Comparison of ENCODE assay signal across 17 mouse cellular contexts in genomic region chr9:30430447-30430846, GRCm38 (mm10). TPM values are rescaled to one million over a fixed set of nuclear protein-coding genes. Genes with fewer than 3 reads are reported as not detected.
DNase-seq lines count a peak whose midpoint lies in the region; ATAC-seq and TF ChIP-seq lines count a peak whose summit lies in the region.
"Had no signal": no experiment of that assay in that cellular context is flagged by ENCODE, and none has a peak within 500 bp of the region (broad histone marks: within the 10 kb centered on the region; RNA-seq: fewer than 3 reads in every experiment).

No protein-coding gene starts in this region.

- ATAC-seq in embryonic facial prominence, embryonic 13.5 days (ENCODE audit: insufficient number of reproducible peaks, insufficient read depth, low FRiP score, low TSS enrichment, low read depth): no peak
- no peak for ATAC-seq in hindbrain, embryonic 13.5 days (ENCODE audit: low FRiP score)
- ATAC-seq in hindbrain, embryonic 11.5 days (ENCODE audit: low FRiP score): no peak
- no peak for ATAC-seq in liver, embryonic 12.5 days
- ATAC-seq in stomach, embryonic 16.5 days (ENCODE audit: insufficient read depth, low FRiP score): no peak
- no peak for ATAC-seq in stomach, postnatal 0 days (ENCODE audit: low FRiP score, low TSS enrichment)
- ATAC-seq: hindbrain, embryonic 16.5 days; Patski had no signal

- no peak for TF ChIP-seq EP300 in stomach, postnatal 0 days (optimal IDR thresholded peaks at IDR 0.05)

- peaks cover 39% of the 10 kb centered on the region for H3K36me3 ChIP-seq in embryonic facial prominence, embryonic 13.5 days
- peaks cover 42% of the 10 kb centered on the region for H3K36me3 ChIP-seq in embryonic facial prominence, embryonic 10.5 days (replicated peaks)
- peaks cover 37% of the 10 kb centered on the region for H3K36me3 ChIP-seq in hindbrain, embryonic 13.5 days
- H3K36me3 ChIP-seq in hindbrain, embryonic 11.5 days (ENCODE audit: control insufficient read depth, insufficient read depth, low read length): no peaks in the 10 kb centered on the region
- peaks cover 37% of the 10 kb centered on the region for H3K36me3 ChIP-seq in liver, embryonic 12.5 days
- 0 out of 2 replicates have a peak, but pooled peaks cover 6% of the 10 kb centered on the region for H3K36me3 ChIP-seq in stomach, embryonic 16.5 days (ENCODE audit: control insufficient read depth, insufficient read depth, low read length)
- H3K36me3 ChIP-seq in stomach, postnatal 0 days (ENCODE audit: control insufficient read depth, insufficient read depth, low read length): peaks cover 2% of the 10 kb centered on the region; the same call in 1 of the 2 replicates

- no peaks in the 10 kb centered on the region for H3K27me3 ChIP-seq in embryonic facial prominence, embryonic 13.5 days
- H3K27me3 ChIP-seq in embryonic facial prominence, embryonic 10.5 days (replicated peaks; ENCODE audit: low read depth, poor library complexity, severe bottlenecking): no peaks in the 10 kb centered on the region
- H3K27me3 ChIP-seq in hindbrain, embryonic 13.5 days: no peaks in the 10 kb centered on the region
- no peaks in the 10 kb centered on the region for H3K27me3 ChIP-seq in hindbrain, embryonic 11.5 days (ENCODE audit: control insufficient read depth, insufficient read depth, low read length)
- H3K27me3 ChIP-seq in liver, embryonic 12.5 days (replicated peaks): no peaks in the 10 kb centered on the region
- no peaks in the 10 kb centered on the region for H3K27me3 ChIP-seq in stomach, embryonic 16.5 days (ENCODE audit: control insufficient read depth, insufficient read depth, low read length)
- H3K27me3 ChIP-seq in stomach, postnatal 0 days (ENCODE audit: control insufficient read depth, insufficient read depth, low read length): no peaks in the 10 kb centered on the region
- H3K27me3 ChIP-seq: embryonic facial prominence, embryonic 15.5 days had no signal

- no peak for DNase-seq in embryonic facial prominence, embryonic 10.5 days (ENCODE audit: low spot score)
- DNase-seq in hindbrain, embryonic 11.5 days (ENCODE audit: low spot score): no peak
- DNase-seq in liver: no peak
- no peak for DNase-seq in stomach, postnatal 0 days (ENCODE audit: low spot score)
- DNase-seq: adrenal gland, postnatal 10 days; cerebellum, adult 9-11 months; gastrocnemius, postnatal 25 days; kidney, adult 8-10 months; lung, postnatal 36 days; retina, postnatal 1 day had no signal

- 45% methylated on average over 5 of the region's 5 CpGs for WGBS in embryonic facial prominence, embryonic 13.5 days
- WGBS in embryonic facial prominence, embryonic 10.5 days: 65% methylated on average over 5 of the region's 5 CpGs
- 91% methylated on average over 5 of the region's 5 CpGs for WGBS in hindbrain, embryonic 13.5 days
- 79% methylated on average over 5 of the region's 5 CpGs for WGBS in hindbrain, embryonic 11.5 days
- whole genome bisulfite sequencing in liver, embryonic 12.5 days (ENCODE audit: insufficient replicate concordance): 83% methylated on average over 5 of the region's 5 CpGs
- WGBS in stomach, embryonic 16.5 days: 74% methylated on average over 5 of the region's 5 CpGs
- WGBS in stomach, postnatal 0 days: 69% methylated on average over 5 of the region's 5 CpGs

- no peak overlapping the region for H3K27ac ChIP-seq in embryonic facial prominence, embryonic 13.5 days
- H3K27ac ChIP-seq in embryonic facial prominence, embryonic 10.5 days (replicated peaks): no peak overlapping the region
- no peak overlapping the region for H3K27ac ChIP-seq in hindbrain, embryonic 13.5 days
- H3K27ac ChIP-seq in hindbrain, embryonic 11.5 days (ENCODE audit: low read depth, low read length): no peak overlapping the region
- no peak overlapping the region for H3K27ac ChIP-seq in liver, embryonic 12.5 days
- H3K27ac ChIP-seq in stomach, embryonic 16.5 days (ENCODE audit: low read length): no peak overlapping the region
- no peak overlapping the region for H3K27ac ChIP-seq in stomach, postnatal 0 days (replicated peaks)
- H3K27ac ChIP-seq: embryonic facial prominence, embryonic 15.5 days had no signal

- H3K4me3 ChIP-seq in embryonic facial prominence, embryonic 13.5 days: no peak overlapping the region
- no peak overlapping the region for H3K4me3 ChIP-seq in embryonic facial prominence, embryonic 10.5 days
- no peak overlapping the region for H3K4me3 ChIP-seq in hindbrain, embryonic 13.5 days
- H3K4me3 ChIP-seq in hindbrain, embryonic 11.5 days (ENCODE audit: low read depth, low read length): no peak overlapping the region
- no peak overlapping the region for H3K4me3 ChIP-seq in liver, embryonic 12.5 days
- no peak overlapping the region for H3K4me3 ChIP-seq in stomach, embryonic 16.5 days (replicated peaks; ENCODE audit: low read length)
- no peak overlapping the region for H3K4me3 ChIP-seq in stomach, postnatal 0 days (ENCODE audit: low read depth, low read length)
- H3K4me3 ChIP-seq: embryonic facial prominence, embryonic 15.5 days had no signal

- H3K9ac ChIP-seq in embryonic facial prominence, embryonic 13.5 days: 0 out of 2 replicates have a peak overlapping the region, but pooled peaks have one; percentile 49
- H3K9ac ChIP-seq in hindbrain, embryonic 13.5 days: no peak overlapping the region; the same call in 1 of the 2 replicates
- H3K9ac ChIP-seq in hindbrain, embryonic 11.5 days (ENCODE audit: low read depth, low read length): no peak overlapping the region
- H3K9ac ChIP-seq in liver, embryonic 12.5 days: 0 out of 2 replicates have a peak overlapping the region, but pooled peaks have one; percentile 7
- 0 out of 2 replicates have a peak overlapping the region, but pooled peaks have one; percentile 43 for H3K9ac ChIP-seq in stomach, embryonic 16.5 days (ENCODE audit: low read length)
- no peak overlapping the region for H3K9ac ChIP-seq in stomach, postnatal 0 days (ENCODE audit: low read length)
- H3K9ac ChIP-seq: embryonic facial prominence, embryonic 15.5 days had no signal

- H3K4me1 ChIP-seq in embryonic facial prominence, embryonic 13.5 days: peaks cover 36% of the 10 kb centered on the region
- peaks cover 36% of the 10 kb centered on the region for H3K4me1 ChIP-seq in embryonic facial prominence, embryonic 10.5 days
- peaks cover 42% of the 10 kb centered on the region for H3K4me1 ChIP-seq in hindbrain, embryonic 13.5 days (replicated peaks)
- H3K4me1 ChIP-seq in hindbrain, embryonic 11.5 days (replicated peaks; ENCODE audit: control insufficient read depth, insufficient read depth, low read length): peaks cover 3% of the 10 kb centered on the region; the same call in 1 of the 2 replicates
- peaks cover 29% of the 10 kb centered on the region for H3K4me1 ChIP-seq in liver, embryonic 12.5 days
- H3K4me1 ChIP-seq in stomach, embryonic 16.5 days (ENCODE audit: control insufficient read depth, insufficient read depth, low read length): peaks cover 25% of the 10 kb centered on the region; the same call in 1 of the 2 replicates
- H3K4me1 ChIP-seq in stomach, postnatal 0 days (replicated peaks; ENCODE audit: control insufficient read depth, insufficient read depth): 0 out of 2 replicates have a peak, but pooled peaks cover 3% of the 10 kb centered on the region

- TF ChIP-seq CTCF in stomach, postnatal 0 days (IDR thresholded peaks at IDR 0.05; ENCODE audit: low read depth): no peak

- no peaks in the 10 kb centered on the region for H3K9me3 ChIP-seq in embryonic facial prominence, embryonic 13.5 days
- H3K9me3 ChIP-seq in embryonic facial prominence, embryonic 10.5 days: no peaks in the 10 kb centered on the region
- no peaks in the 10 kb centered on the region for H3K9me3 ChIP-seq in hindbrain, embryonic 13.5 days
- no peaks in the 10 kb centered on the region for H3K9me3 ChIP-seq in hindbrain, embryonic 11.5 days (ENCODE audit: control insufficient read depth, low read length)
- H3K9me3 ChIP-seq in liver, embryonic 12.5 days (replicated peaks): no peaks in the 10 kb centered on the region
- H3K9me3 ChIP-seq in stomach, embryonic 16.5 days (replicated peaks; ENCODE audit: control insufficient read depth, low read length): no peaks in the 10 kb centered on the region
- H3K9me3 ChIP-seq in stomach, postnatal 0 days (ENCODE audit: control insufficient read depth, low read length): no peaks in the 10 kb centered on the region
- H3K9me3 ChIP-seq: embryonic facial prominence, embryonic 15.5 days had no signal

- H3K4me2 ChIP-seq in embryonic facial prominence, embryonic 13.5 days: peak overlapping the region; percentile 25
- 0 out of 2 replicates have a peak overlapping the region, but pooled peaks have one; percentile 8 for H3K4me2 ChIP-seq in hindbrain, embryonic 13.5 days
- H3K4me2 ChIP-seq in hindbrain, embryonic 11.5 days (replicated peaks; ENCODE audit: low read depth, low read length): no peak overlapping the region
- no peak overlapping the region for H3K4me2 ChIP-seq in liver, embryonic 12.5 days
- H3K4me2 ChIP-seq in stomach, embryonic 16.5 days (ENCODE audit: low read depth, low read length): peak overlapping the region; percentile 27; the same call in 1 of the 2 replicates
- H3K4me2 ChIP-seq in stomach, postnatal 0 days (replicated peaks; ENCODE audit: low read depth): no peak overlapping the region
- H3K4me2 ChIP-seq: embryonic facial prominence, embryonic 15.5 days had no signal

RNA-seq across cellular contexts. Expression of gene Snx19, which starts 3.5 kb away (rescaled TPM):
- polyA plus RNA-seq in embryonic facial prominence, embryonic 13.5 days (2015; fragmentation: Nextera tagmentation; extraction: Ambion mirVana): 19.9 and 22.2 TPM in 2 replicates
- 21.0 and 22.6 TPM in 2 replicates for polyA plus RNA-seq in embryonic facial prominence, embryonic 10.5 days (2016; fragmentation: Nextera tagmentation; extraction: Ambion mirVana)
- 22.5 and 25.0 TPM in 2 replicates for polyA plus RNA-seq in hindbrain, embryonic 13.5 days (2015; fragmentation: Nextera tagmentation; extraction: Ambion mirVana)
- polyA plus RNA-seq in hindbrain, embryonic 11.5 days (2014; fragmentation: Nextera tagmentation; extraction: Ambion mirVana): 23.6 and 27.6 TPM in 2 replicates
- 8.4 and 9.0 TPM in 2 replicates for polyA plus RNA-seq in liver, embryonic 12.5 days (2016; fragmentation: Nextera tagmentation; extraction: Ambion mirVana)
- polyA plus RNA-seq in stomach, embryonic 16.5 days (2015; fragmentation: Nextera tagmentation; extraction: Ambion mirVana): 17.5 and 19.2 TPM in 2 replicates
- polyA plus RNA-seq in stomach, postnatal 0 days (2015; fragmentation: Nextera tagmentation; extraction: Ambion mirVana): 6.7 and 7.4 TPM in 2 replicates

Comparison
In these comparisons a context has a peak if more than half of its experiments do, and no peak if none do; other contexts are left out.
1. H3K4me2 ChIP-seq: peak in embryonic facial prominence, embryonic 13.5 days (single experiment), hindbrain, embryonic 13.5 days (single experiment) and stomach, embryonic 16.5 days (single experiment); none in hindbrain, embryonic 11.5 days (single experiment), liver, embryonic 12.5 days (single experiment) and stomach, postnatal 0 days (single experiment).
2. H3K9ac ChIP-seq: peak in embryonic facial prominence, embryonic 13.5 days (single experiment), liver, embryonic 12.5 days (single experiment) and stomach, embryonic 16.5 days (single experiment); none in hindbrain, embryonic 13.5 days (single experiment), hindbrain, embryonic 11.5 days (single experiment) and stomach, postnatal 0 days (single experiment).